Mouse (Mus musculus) adrenal gland (tissue): ENCODE data around the gene Clec16a.

Source experiments
- intact Hi-C: fragments of 180-260 bp; cut with DNase I; formaldehyde crosslinking; loops from one replicate; pipeline ENCODE4 v1.15.1; 2025
- long read RNA-seq, 2 experiments: library from polyadenylated mRNA; unstranded; transcript quantifications; one replicate each; pipeline ENCODE4 v2.0.0; 2020; ENCODE audit warnings: borderline replicate concordance in 1 of 2; ENCODE audit not compliant: insufficient replicate concordance in 1 of 2

Gene Clec16a
- long read RNA-seq, experiment 1, partial matches to known transcripts = 0 of 3 reads
- long read RNA-seq, experiment 1, other reads (novel, unspliced or antisense) = 2 of 3 reads
- long read RNA-seq, experiment 2, partial matches to known transcripts = 2 of 10 reads
- long read RNA-seq, experiment 2, other reads (novel, unspliced or antisense) = 8 of 10 reads

DNA sequence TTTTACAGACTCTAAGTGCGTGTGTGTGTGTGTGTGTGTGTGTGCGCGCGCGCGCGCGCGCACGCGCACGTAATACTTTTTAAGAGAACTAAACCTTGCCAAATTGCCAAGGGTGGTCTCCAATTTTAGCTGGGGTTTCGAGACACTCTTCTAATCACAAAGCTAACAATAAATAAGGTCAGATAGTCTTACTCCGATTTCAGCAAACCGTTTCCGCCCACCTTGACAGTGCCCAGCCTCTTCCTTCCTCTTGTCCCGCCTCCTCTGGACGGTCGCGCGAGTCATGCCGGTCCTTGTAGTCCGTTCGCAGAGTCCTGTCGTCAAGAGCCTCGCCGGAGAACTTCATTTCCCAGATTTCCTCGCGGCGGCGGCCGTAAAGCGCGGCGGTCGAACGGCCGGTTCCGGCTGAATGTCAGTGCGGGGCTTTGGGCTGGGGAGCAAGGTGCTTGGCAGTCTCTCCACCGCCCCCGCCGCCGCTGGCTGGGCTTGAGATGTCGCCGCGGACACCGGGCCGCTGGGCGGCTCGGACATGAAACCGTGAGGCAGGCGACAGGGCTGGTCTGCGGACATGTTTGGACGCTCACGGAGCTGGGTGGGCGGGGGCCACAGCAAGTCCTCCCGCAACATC is at the start of gene Clec16a:
Gene Clec16a, plus strand, starts transcription at position 345 of the 628 bp plus-strand sequence.
- intact Hi-C loops = no loop called here

DNA sequence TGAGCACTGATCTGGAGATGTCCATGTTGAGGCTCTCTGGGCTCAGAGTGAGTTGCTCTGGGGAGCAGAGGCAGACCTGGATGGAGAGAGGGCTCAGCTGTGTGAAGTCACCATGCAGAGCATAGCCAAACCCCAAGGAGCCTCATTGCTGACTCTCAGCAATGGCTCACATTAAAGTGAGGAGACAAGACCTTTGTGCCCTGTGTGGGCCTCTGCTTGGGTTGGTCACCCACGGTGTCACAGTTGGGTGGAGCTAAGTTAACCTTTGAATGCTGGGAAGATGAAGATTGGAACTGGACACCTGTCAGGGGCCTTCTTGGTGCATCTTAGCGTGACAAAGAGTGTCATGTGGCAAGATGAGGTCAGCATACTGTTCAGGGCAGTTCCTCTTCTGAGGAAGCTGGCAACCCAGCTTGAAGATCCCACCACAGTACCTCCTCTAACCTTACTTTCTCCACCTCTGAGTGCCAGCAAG is 49.3 kb upstream of the Clec16a start:
- intact Hi-C loops = no loop called here

DNA sequence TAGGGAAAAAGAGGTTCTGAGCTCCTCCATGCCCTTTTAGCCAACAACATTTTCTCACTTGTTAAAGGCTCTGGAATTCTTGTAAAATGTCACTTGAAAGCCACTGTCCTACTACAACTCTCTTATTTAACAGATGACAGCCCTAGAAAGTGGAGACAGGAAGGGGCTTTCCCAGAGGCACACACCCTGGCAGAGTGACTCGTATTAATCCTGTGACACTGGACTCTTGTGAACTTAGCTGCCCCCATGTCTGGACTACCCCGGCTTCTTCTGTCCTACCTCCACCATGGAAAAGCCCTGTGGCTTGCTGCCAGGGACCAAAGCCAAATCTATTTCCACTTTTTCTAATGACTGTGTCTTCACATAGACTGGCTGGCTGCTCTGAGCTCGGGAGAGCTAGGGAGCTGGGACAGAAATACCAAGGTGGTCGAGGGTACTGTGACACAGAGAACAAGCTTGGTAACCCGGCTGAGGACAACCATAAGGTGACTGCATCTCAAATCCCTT is 47.0 kb upstream of the Clec16a start:
- intact Hi-C loops = no loop called here

DNA sequence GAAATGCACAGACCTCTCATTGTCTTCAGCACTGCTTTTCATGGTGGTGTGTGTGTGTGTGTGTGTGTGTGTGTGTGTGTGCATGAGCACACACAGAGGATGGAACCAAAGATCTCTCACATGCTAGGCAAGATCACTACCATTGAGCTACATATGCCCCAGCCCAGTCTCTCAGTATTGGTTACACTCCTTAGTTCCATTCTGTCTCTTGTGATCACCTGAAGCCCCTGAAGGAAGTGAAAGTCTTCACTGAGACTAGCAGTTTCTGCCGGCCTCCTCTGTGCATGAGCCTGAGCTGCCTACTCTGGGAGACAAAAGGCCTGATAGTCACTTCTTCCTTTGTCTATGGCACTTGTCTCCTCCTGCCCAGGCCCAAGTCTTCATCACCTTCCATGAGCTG is 46.0 kb upstream of the Clec16a start:
- intact Hi-C loops = no loop called here

DNA sequence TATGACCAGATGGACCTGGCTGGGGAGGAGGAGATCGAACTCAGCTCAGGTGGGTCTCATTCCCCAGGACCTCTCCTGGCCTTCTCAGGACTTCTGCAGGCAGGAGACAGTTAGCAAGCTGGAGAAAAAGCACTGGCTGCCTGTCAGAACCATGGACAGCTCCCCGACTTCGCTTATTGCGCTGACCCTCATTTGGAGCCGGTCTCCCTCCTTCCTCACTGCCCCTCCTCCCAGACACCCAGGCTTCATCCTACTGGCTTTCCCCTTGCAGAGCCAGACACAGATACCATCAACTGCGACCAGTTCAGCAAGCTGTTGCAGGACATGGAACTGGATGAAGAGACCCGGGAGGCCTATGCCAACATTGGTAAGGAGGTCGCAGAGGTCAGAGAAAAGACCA is 43.3 kb upstream of the Clec16a start:
- intact Hi-C loops = no loop called here

DNA sequence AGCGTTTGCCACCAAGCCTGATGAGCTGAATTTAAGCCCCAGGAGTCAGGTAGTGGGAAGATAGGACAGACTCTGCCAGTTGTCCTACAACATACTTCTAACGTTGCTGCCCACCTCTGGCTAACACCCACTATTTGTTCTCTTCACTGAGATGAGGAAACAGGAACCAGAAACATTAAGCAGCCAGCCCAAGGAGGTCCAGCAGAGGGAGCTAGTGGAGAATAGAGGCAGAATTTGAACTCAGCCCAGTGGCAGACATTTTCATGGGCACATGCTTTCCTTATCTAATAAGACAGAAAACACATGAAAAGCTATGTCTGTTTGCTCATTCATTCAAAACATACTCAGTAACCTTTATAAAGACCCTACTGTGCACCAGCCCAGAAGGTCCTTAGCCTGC is 42.1 kb upstream of the Clec16a start:
- intact Hi-C loops = no loop called here

DNA sequence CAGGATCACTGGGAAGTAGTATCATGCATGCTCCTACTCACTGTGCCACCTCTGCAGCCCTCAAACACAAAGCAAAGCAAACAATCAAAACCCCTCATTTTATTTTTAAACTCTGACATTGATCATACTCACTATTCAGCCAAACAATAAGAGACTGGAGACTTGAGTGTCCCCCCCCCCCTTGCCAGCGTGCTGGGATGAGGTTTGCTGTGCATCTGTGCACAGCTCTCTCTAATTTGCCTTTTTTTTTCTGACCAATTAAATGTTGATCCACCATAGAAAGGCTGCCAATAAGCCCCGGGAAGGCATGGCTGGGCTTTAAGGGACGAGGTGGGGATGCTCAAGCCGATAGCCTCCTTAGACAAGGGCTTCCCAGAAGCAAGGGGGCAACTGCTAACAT is 37.7 kb upstream of the Clec16a start:
- intact Hi-C loops = no loop called here

DNA sequence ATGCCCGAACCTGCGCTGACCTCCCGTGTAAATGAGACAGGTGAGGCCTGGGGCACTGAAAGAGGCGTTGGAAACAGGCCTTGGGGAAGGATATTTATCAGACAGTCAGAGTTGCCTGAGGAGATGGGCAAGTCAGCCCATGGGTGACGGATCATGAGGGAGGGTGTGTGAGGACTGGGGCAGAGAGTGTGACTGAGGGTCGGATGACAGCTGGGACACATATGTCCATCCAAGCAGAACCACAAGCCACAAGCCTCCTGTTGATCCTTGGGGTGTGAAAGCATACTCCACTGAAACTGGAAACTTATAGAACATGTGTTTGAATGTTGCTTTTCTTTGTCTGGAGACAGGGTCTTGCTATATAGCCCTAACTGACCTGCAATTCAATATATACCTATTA is 36.4 kb upstream of the Clec16a start:
- intact Hi-C loops = no loop called here

DNA sequence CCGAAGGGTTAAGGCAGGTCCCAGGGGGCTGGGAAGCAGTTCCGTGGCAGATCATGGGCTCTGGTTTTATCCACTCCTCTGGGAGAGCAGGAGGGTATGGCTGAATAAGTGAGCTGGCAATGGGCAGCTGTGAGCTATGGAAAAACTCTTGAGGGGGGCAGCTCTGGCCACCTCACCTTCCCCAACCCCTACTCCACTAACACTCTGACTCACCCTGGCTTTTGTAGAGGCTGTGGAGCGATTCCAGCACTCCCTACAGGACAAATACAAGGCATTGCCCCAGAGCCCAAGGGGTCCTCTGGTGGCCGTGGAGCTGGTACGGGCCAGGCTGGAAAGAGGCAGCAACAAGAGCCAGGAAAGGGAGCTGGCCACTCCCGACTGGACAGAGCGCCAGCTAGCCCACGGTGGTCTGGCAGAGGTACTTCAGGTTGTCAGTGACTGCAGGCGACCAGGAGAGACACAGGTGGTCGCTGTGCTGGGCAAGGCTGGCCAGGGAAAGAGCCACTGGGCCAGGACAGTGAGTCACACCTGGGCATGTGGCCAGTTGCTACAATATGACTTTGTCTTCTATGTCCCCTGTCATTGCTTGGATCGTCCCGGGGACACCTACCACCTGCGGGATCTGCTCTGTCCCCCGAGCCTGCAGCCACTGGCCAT is 34.5 kb upstream of the Clec16a start:
- intact Hi-C loops = no loop called here

DNA sequence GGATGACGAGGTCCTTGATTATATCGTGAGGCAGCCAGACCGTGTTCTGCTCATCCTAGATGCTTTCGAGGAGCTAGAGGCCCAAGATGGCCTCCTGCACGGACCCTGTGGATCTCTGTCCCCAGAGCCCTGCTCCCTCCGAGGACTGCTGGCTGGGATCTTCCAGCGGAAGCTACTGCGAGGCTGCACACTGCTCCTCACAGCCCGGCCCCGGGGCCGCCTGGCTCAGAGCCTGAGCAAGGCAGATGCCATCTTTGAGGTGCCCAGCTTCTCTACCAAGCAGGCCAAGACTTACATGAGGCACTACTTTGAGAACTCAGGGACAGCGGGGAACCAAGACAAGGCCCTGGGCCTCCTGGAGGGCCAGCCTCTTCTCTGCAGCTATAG is 34.0 kb upstream of the Clec16a start:
- intact Hi-C loops = no loop called here

DNA sequence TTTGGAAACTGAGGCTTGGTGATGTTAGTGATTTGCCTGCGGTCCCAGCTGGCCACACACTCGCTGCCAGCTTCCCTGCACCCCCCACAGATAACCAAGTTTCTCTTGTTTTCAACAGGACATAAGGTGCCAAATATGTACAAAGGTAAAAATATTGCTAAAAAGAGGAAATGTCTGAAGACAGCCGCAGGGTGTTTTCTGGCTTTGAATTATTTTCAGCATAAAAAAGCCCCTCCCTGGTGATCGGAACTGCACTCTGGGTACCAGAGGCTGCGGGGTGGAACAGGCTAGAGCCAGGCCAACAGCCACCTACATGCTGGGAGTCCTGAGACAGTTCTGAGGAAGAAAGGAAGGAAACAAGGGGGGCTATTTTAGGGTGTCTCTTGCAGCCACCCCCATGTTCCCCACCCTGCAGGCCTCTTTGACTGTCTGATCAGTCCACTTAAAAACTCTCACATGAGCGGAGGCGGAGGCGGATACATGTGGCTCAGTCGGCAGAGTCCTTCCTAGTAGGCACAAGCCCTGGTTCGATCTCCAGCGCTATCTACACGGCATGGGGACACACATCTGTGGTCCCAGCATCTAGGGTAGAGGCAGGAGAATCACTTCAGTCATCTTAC is 29.1 kb upstream of the Clec16a start:
- intact Hi-C loops = no loop called here

DNA sequence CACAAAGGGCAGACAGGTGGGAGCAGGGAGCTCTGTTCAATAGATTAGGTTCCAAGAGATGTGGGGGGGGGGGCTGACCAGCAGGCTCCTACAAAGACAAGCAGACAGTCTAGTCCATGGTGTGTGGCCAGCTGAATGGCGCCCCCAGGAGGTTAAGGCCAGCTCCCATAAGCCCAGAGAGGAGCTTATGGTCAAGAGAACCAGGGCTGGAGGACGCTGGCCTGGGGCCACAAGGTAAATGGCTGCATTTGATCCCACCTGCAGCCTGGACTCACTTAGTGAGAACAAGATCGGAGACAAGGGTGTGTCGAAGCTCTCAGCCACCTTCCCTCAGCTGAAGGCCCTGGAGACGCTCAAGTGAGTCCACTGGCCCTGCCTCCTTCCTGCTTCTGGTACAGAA is 27.1 kb upstream of the Clec16a start:
- intact Hi-C loops = no loop called here

DNA sequence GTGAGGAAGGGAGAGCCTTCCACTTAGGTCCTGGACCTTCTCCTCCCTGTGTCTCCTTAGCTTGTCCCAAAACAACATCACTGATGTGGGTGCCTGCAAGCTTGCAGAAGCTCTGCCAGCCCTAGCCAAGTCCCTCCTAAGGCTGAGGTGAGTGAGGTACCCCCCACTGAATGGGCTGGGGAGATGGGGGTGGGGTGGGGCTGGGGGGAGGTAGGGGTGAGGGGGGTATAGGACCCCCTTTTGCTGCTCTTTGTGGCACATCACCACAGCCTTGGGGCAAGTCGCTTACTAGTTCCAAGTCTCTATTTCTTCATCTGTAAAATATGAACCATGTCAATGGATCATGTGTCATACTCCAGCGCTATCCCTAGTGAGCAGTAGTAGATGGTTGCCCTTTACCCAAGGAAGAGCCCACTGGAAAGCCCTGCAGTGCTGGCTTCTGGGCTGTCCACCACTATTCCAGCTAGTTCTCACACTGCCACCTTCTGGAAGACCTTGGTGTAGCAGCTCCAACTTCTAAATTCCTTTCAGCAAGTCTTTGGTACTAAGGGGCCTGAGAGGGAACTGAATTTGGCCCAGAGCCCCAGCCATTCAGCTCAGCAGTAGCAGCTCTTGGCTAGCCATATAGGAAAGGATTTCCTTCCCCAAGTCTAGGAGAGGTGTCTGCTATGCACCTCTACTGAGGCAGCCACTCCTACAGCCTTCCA is 24.1 kb upstream of the Clec16a start:
- intact Hi-C loops = loop anchor here (5.0 kb wide), 2 partner anchors 104 to 239 kb away; no protein-coding TSS in a partner anchor

DNA sequence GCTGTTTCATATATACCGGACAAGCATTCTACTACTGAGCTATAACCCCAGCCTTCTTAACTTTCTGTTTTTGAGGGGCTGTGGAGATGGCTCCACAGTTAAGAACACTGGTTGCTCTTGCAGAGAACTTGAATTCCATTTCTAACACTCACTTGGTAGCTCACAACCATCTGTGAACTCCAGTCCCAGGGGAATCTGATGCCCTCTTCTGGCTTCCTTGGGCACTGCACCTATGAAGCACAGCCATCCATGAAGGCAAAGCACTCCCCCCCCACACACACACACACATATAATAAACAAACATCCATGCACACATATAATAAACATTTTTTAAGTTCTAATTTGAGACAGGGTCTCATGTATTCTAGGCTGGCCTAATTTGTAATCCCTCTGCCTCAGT is 22.3 kb upstream of the Clec16a start:
- intact Hi-C loops = loop anchor here (5.0 kb wide), 2 partner anchors 106 to 241 kb away; no protein-coding TSS in a partner anchor

DNA sequence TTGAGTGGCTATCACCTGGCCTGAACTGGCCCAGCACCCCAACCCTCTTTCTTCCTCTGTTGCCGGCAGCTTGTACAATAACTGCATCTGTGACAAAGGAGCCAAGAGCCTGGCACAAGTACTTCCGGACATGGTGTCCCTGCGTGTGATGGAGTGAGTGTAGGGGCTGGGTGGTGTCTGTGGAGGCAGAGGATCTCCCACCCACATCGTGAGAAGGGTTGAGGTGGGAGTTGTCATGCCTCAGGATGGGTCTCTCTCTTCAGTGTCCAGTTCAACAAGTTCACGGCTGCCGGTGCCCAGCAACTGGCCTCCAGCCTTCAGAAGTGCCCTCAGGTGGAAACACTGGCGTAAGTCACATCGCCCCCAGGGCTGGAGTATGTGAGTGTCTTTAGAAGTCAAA is 21.5 kb upstream of the Clec16a start:
- intact Hi-C loops = loop anchor here (5.0 kb wide), 2 partner anchors 106 to 241 kb away; no protein-coding TSS in a partner anchor

DNA sequence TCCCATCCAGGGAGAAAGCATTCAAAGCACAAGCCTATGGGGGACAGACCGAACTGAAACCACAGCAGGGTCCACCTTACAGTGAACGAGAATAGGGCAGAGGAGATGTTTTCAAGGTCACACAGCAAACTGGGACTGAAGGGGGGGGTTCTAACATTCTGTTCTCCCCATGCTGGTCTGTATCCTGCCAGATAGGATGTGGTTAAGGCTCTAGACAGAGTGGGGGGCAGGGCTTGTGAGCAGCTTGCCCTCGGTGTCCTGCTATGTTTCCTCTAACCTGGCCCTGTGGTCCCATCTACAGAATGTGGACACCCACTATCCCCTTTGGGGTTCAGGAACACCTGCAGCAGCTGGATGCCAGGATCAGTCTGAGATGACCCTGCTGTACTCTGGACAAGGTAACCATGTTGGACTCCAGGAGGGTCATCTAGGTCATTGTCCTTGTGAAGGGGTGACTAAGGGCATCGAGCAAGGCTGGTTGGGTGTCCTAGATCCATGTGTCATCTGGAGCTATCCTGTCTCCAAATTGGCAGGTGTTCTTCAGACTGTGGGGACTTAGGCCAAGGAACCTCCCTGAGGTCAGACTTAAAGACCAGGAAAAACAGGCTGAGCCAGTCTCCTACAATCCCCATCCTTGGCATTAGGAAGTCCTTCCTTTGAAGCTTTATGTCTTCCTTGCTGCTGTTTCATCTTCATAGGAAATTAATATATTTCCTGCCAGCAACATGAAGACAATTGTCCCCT is 20.1 kb upstream of the Clec16a start:
- intact Hi-C loops = loop anchor here (5.0 kb wide), 2 partner anchors 108 to 243 kb away; no protein-coding TSS in a partner anchor

DNA sequence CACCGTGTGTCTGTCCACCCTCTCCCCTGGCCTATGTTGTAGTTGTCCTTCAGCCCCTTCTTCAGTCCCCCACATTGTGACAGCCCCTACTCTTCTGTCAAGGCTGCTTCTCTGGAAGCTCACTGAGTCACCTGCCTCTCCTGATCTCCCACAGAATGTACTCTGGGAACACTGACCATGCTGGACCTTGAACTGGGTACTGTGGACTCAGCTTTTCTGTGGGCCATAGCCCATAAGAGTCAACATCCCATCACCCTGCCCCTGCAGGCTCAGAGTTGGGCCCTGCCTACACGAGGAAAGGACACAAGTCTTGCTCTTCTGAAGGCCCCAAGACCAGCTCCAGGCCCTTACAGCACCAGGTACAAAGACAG is 19.5 kb upstream of the Clec16a start:
- intact Hi-C loops = no loop called here

DNA sequence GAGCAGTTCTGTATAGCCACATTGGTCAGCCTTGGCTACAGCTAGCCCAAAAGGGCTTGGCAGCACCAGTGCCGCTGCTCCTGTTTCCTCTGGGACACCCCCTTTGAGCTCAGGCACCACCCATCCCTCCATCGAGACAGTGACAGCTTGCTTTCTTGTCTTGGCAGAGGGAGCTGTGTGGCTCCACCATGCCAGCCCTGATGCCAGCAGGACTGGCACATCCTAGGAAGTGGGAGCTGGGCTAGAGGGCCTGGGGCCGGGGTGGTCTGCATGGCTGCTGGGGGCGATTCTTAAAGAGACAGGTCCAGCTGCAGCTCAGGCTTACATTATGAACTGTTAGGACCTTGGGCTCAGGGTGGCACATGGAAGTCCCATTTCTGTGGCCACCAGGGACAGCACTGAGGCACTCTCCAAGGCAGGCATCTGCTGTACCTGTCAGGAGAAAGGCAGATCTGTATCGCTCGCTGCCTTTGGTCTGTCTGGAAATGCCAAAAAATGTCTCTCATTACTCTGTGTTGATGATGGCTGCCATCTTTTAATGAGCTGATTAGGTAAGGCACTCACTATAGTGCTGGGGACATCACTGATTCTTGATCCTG is 18.0 kb upstream of the Clec16a start:
- intact Hi-C loops = no loop called here

DNA sequence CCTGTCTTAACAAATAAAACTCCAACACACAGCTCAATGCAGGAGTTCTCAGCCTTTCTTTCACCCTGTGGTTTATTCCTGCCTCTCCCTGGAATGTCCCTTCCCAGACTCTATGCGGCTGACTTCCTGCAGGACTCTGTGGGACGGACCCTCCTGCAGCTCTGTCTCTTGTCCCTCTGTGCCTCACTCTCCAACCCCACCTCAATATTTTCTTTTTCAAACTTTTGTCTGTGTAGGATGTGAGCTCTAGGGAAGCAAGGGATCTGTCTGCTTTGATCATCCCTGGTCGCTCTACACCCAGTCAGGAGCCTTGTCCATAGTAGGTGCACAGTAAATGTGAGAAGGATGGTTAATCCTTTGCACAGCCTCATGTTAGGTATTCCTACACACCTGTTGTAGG is 16.8 kb upstream of the Clec16a start:
- intact Hi-C loops = no loop called here

DNA sequence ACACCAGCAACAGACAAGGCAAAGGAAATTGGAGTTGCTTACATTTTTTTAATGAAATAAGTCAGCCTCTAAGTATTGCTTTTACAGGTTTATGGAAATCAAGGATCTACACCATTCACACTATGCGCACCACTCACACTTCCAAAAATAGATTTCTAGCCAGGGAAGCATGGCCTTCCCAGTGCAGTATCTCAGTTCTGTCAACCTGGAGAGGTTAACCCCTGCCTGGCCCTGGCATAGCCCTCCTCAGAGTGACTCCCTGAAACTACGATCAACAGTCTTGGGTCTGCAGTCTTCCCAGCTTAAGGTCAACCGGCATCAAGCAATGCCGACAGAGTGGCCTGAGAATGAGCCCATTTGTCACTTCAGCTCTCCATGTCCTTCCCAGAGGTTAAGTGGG is 15.0 kb upstream of the Clec16a start:
- intact Hi-C loops = no loop called here
